Mouse (Mus musculus) spleen, postnatal 14 days (tissue): Measurements from ENCODE around the gene Etv3.
"Not testable (repeated sequence)": the region's sequence is repeated elsewhere in the genome, so short reads cannot be mapped to it uniquely, and the experiment has no call there.

Source experiments
- DNase-seq, 2 experiments: peaks; one replicate each; pipeline ENCODE4 v3.0.0; 2021 to 2022; ENCODE audit warnings: low spot score in 2 of 2

The Etv3 gene

GRCm38 (mm10) chr3:87525043-87525836 lies at the start of gene Etv3:
Gene Etv3 (plus strand): TSS chr3:87525407.
- peak; percentile 71 to 78 for DNase-seq

GRCm38 (mm10) chr3:87477948-87478347 lies 47.3 kb upstream of the Etv3 start:
- DNase-seq: not testable (repeated sequence)

GRCm38 (mm10) chr3:87478596-87478995 lies 46.6 kb upstream of the Etv3 start:
- DNase-seq: not testable (repeated sequence)

- DNase-seq: not testable (repeated sequence)
Observed at GRCm38 (mm10) chr3:87479230-87479629, 46.0 kb upstream of the Etv3 start.

- no peak for DNase-seq
Observed at GRCm38 (mm10) chr3:87487392-87487791, 37.8 kb upstream of the Etv3 start.

GRCm38 (mm10) chr3:87487911-87488310 lies 37.3 kb upstream of the Etv3 start:
- DNase-seq: no peak

GRCm38 (mm10) chr3:87498266-87498665 lies 26.9 kb upstream of the Etv3 start:
- no peak for DNase-seq

- DNase-seq: peak in 1 of 2 experiments; percentile 63
Observed at GRCm38 (mm10) chr3:87499072-87499471, 26.1 kb upstream of the Etv3 start.

- DNase-seq: peak in 1 of 2 experiments; percentile 42
Observed at GRCm38 (mm10) chr3:87500088-87501055, 24.8 kb upstream of the Etv3 start.

GRCm38 (mm10) chr3:87501151-87501550 lies 24.1 kb upstream of the Etv3 start:
- DNase-seq: no peak

GRCm38 (mm10) chr3:87502771-87503170 lies 22.4 kb upstream of the Etv3 start:
- no peak for DNase-seq

- no peak for DNase-seq
Observed at GRCm38 (mm10) chr3:87504330-87504729, 20.9 kb upstream of the Etv3 start.

- no peak for DNase-seq
Observed at GRCm38 (mm10) chr3:87504749-87505425, 20.3 kb upstream of the Etv3 start.

GRCm38 (mm10) chr3:87506456-87507416 lies 18.5 kb upstream of the Etv3 start:
- no peak for DNase-seq

GRCm38 (mm10) chr3:87508205-87508901 lies 16.9 kb upstream of the Etv3 start:
- DNase-seq: peak; percentile 59 to 78

- no peak for DNase-seq
Observed at GRCm38 (mm10) chr3:87509061-87509460, 16.1 kb upstream of the Etv3 start.

- no peak for DNase-seq
Observed at GRCm38 (mm10) chr3:87510832-87511231, 14.4 kb upstream of the Etv3 start.

GRCm38 (mm10) chr3:87511971-87512765 lies 13.0 kb upstream of the Etv3 start:
- no peak for DNase-seq

GRCm38 (mm10) chr3:87515567-87516081 lies 9.6 kb upstream of the Etv3 start:
- no peak for DNase-seq
